Mouse (Mus musculus) thymus, adult 2 months (tissue): ENCODE results near the gene Gon7. TPM values are rescaled to one million over a fixed set of nuclear protein-coding genes. Genes with fewer than 3 reads are reported as not detected.
A peak's percentile ranks its signal among the peaks of the same experiment; 100 is the strongest.

Experiments
- DNase-seq: peaks from one replicate; pipeline ENCODE4 v3.0.0; 2021
- H3K27ac ChIP-seq: fragments of 200-500 bp; 2 replicates; pipeline ENCODE4 v1.5.1; 2012; ENCODE audit warnings: low read length, control low read depth; ENCODE audit not compliant: control insufficient read depth, insufficient read depth
- H3K27me3 ChIP-seq: fragments of 200-500 bp; 2 replicates; pipeline ENCODE4 v1.6.1; 2012; ENCODE audit warnings: mild to moderate bottlenecking, low read length, moderate library complexity, mixed read lengths; ENCODE audit not compliant: control insufficient read depth, insufficient read depth
- H3K36me3 ChIP-seq: fragments of 200-500 bp; 2 replicates; pipeline ENCODE4 v1.6.1; 2012; ENCODE audit warnings: mild to moderate bottlenecking, low read length, moderate library complexity; ENCODE audit not compliant: control insufficient read depth, insufficient read depth
- H3K4me1 ChIP-seq: fragments of 200-500 bp; replicated peaks from 2 replicates; pipeline ENCODE4 v1.6.1; 2012; ENCODE audit warnings: low read length; ENCODE audit not compliant: control insufficient read depth, insufficient read depth
- H3K4me3 ChIP-seq: fragments of 200-500 bp; 2 replicates; pipeline ENCODE4 v1.5.1; 2012; ENCODE audit warnings: mild to moderate bottlenecking, low read length, control low read depth, moderate library complexity; ENCODE audit not compliant: control insufficient read depth, insufficient read depth
- CTCF ChIP-seq: fragments of 200-500 bp; IDR thresholded peaks from 2 replicates; pipeline ENCODE4 v1.5.1; 2012; ENCODE audit warnings: mild to moderate bottlenecking, control low read depth, low read length, moderate library complexity, borderline replicate concordance; ENCODE audit not compliant: control insufficient read depth, poor library complexity, insufficient read depth; ENCODE audit errors: extremely low read depth
- POLR2A ChIP-seq: fragments of 200-500 bp; IDR thresholded peaks from 2 replicates; pipeline ENCODE4 v1.6.1; 2012; ENCODE audit warnings: mild to moderate bottlenecking, low read length, control low read depth, moderate library complexity; ENCODE audit not compliant: control insufficient read depth, poor library complexity, insufficient read depth; ENCODE audit errors: extremely low read depth
- WGBS: fragments of 180-500 bp; shearing (Covaris S2); methylation state at CpG from one replicate; pipeline ENCODE4 v1.1.7; 2018; 5-methylcytosine and 5-hydroxymethylcytosine counted together
- polyA plus RNA-seq: library from polyadenylated mRNA; depleted of rRNA; stranded (reverse); fragments of >200 nt; gene quantifications from 2 replicates; pipeline ENCODE4 v1.2.3, GENCODE M21; 2012; rRNA removed

Gon7 gene
- polyA plus RNA-seq, 1 experiment = 19.4 TPM

DNA sequence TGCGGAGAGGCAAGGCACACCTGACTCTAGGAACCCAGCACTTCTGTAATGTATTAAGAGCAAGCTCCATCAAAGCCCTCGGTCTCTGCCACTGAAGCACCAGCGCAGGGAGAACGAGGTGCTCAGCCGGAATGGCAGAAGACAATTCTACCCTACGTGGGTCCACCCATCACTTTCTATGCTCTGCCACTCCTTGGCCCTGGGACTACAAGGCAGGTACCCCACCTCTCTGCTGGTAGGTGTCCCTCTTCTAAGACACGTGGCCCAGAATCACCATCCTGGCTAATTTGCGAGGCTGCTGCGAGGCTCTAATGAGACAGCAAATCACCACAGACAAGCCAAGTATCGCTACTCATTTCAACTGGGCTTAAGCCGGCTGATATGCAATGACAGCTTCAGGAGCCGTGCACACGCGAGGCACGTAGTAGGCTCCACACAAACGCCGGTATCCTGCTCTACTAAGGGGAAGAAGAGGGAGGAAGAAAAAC lies 53.6 kb downstream of the Gon7 start:
- Histone ChIP-seq H3K4me1 (peaks cover 45% of the 10 kb centered on the region), H3K27ac (peak overlapping the region; percentile 15; the same call in 1 of the 2 replicates), H3K4me3 (peak overlapping the region; percentile 85), H3K36me3 (no peaks in the 10 kb centered on the region), H3K27me3 (no peaks in the 10 kb centered on the region)
- TF ChIP-seq CTCF (no peak), POLR2A (no peak)
- DNase-seq = no peak
- WGBS = under 1% methylated on average over 17 of the region's 17 CpGs

DNA sequence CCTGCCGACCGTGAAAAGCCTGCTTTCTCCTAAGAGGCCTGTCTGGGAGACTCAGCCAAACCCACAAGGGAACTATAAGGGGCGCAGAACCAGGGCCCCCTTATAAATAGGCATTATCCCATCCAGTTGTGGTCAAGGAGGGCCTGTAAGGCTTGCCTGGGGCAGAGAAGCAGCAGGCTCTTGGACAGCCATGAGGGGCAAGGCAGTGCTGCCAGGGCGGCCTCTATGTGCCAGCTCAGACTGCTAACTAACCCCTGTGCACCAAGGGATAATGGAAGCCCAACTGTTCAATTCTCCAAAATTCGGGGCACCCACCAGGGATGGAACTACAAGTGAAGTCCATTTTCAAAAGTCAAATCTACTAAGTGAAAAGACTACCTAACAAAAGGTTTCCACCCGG lies 54.2 kb downstream of the Gon7 start:
- TF ChIP-seq CTCF = no peak
- TF ChIP-seq POLR2A = no peak
- 29% methylated on average over 6 of the region's 6 CpGs for WGBS
- peaks cover 50% of the 10 kb centered on the region for H3K4me1 ChIP-seq
- H3K27ac ChIP-seq = 0 out of 2 replicates have a peak overlapping the region, but pooled peaks have one; percentile 15
- no peaks in the 10 kb centered on the region for H3K27me3 ChIP-seq
- no peaks in the 10 kb centered on the region for H3K36me3 ChIP-seq
- DNase-seq = no peak
- peak overlapping the region; percentile 85 for H3K4me3 ChIP-seq

Other genes starting within 250 kb of the Gon7 start
- 7.3 and 12.4 TPM in 2 replicates for gene Chga, start 202.8 kb downstream of the Gon7 start, polyA plus RNA-seq
- 34.2 and 36.9 TPM in 2 replicates for gene Itpk1, start 52.9 kb downstream of the Gon7 start, polyA plus RNA-seq
- gene Moap1, start 14.1 kb downstream of the Gon7 start, polyA plus RNA-seq = 0.71 and 1.3 TPM in 2 replicates
- gene Tmem251, start 14.0 kb downstream of the Gon7 start, polyA plus RNA-seq = 4.2 and 4.4 TPM in 2 replicates
- not detected in 2 replicates for gene Gm28051, start within 50 bp of the Gon7 start, polyA plus RNA-seq
- 28.7 and 29.0 TPM in 2 replicates for gene Ubr7, start 164 bp upstream of the Gon7 start, polyA plus RNA-seq
- 3.6 and 4.2 TPM in 2 replicates for gene Gm20604, start 869 bp upstream of the Gon7 start, polyA plus RNA-seq
- gene Btbd7, start 120.7 kb upstream of the Gon7 start, polyA plus RNA-seq = 22.1 and 23.8 TPM in 2 replicates
- gene Cox8c, start 141.5 kb upstream of the Gon7 start, polyA plus RNA-seq = not detected in 2 replicates
- 1.1 and 1.3 TPM in 2 replicates for gene Unc79, start 191.1 kb upstream of the Gon7 start, polyA plus RNA-seq